Mouse (Mus musculus) spleen, adult 2 months (tissue): ENCODE results near the gene Laptm4a. TPM values are rescaled to one million over a fixed set of nuclear protein-coding genes. Genes with fewer than 3 reads are reported as not detected.

ENCODE experiments used
- DNase-seq, 2 experiments: peaks; one replicate each; pipeline versions ENCODE4 v3.0.0 to v3.0.0-alpha.2; 2012 to 2021; ENCODE audit warnings: low spot score in 2 of 2, low read depth in 1 of 2
- H3K27ac ChIP-seq: fragments of 200-500 bp; 2 replicates; pipeline ENCODE4 v1.5.1; 2012; ENCODE audit warnings: low read length, inconsistent platforms; ENCODE audit not compliant: insufficient read depth
- H3K27me3 ChIP-seq: fragments of 200-500 bp; 2 replicates; pipeline ENCODE4 v1.6.1; 2012; ENCODE audit warnings: mild to moderate bottlenecking, moderate library complexity, low read length, inconsistent platforms; ENCODE audit not compliant: control insufficient read depth, insufficient read depth
- H3K36me3 ChIP-seq: fragments of 200-500 bp; 2 replicates; pipeline ENCODE4 v1.6.1; 2012; ENCODE audit warnings: mild to moderate bottlenecking, low read length, inconsistent platforms; ENCODE audit not compliant: control insufficient read depth, insufficient read depth
- H3K4me1 ChIP-seq: fragments of 200-500 bp; 2 replicates; pipeline ENCODE4 v1.6.1; 2011; ENCODE audit warnings: inconsistent platforms; ENCODE audit not compliant: control insufficient read depth, insufficient read depth, insufficient read length
- H3K4me3 ChIP-seq: fragments of 200-500 bp; 2 replicates; pipeline ENCODE4 v1.5.1; 2011; ENCODE audit warnings: mild to moderate bottlenecking, inconsistent platforms; ENCODE audit not compliant: insufficient read depth, insufficient read length; ENCODE audit errors: extremely low read depth
- CTCF ChIP-seq: fragments of 200-500 bp; IDR thresholded peaks from 2 replicates; pipeline ENCODE4 v1.5.1; 2011; ENCODE audit warnings: mild to moderate bottlenecking, inconsistent platforms; ENCODE audit not compliant: insufficient read depth, insufficient read length, insufficient replicate concordance; ENCODE audit errors: extremely low read depth
- POLR2A ChIP-seq: fragments of 200-500 bp; IDR thresholded peaks from 2 replicates; pipeline ENCODE4 v1.6.1; 2011; ENCODE audit warnings: low read depth, low read length, inconsistent platforms
- WGBS: fragments of 180-500 bp; shearing (Covaris S2); methylation state at CpG from one replicate; pipeline ENCODE4 v1.1.7; 2018; 5-methylcytosine and 5-hydroxymethylcytosine counted together
- polyA plus RNA-seq: library from polyadenylated mRNA; depleted of rRNA; stranded (reverse); fragments of >200 nt; gene quantifications from 2 replicates; pipeline ENCODE4 v1.2.3, GENCODE M21; 2012

Gene Laptm4a
- polyA plus RNA-seq, 1 experiment, result 81.9 TPM

- Histone ChIP-seq H3K27ac (no peak overlapping the region), H3K4me1 (no peaks in the 10 kb centered on the region), H3K36me3 (no peaks in the 10 kb centered on the region), H3K4me3 (no peak overlapping the region), H3K27me3 (no peaks in the 10 kb centered on the region)
- TF ChIP-seq POLR2A (no peak), CTCF (no peak)
- WGBS, result 80% methylated on average over 8 of the region's 8 CpGs
- DNase-seq, result no peak
Observed at GRCm38 (mm10) chr12:8882376-8882775, 39.1 kb upstream of the Laptm4a start.

GRCm38 (mm10) chr12:8884426-8885145, 36.9 kb upstream of the Laptm4a start:
- 63% methylated on average over 13 of the region's 13 CpGs for WGBS
- no peak overlapping the region for H3K4me3 ChIP-seq
- no peak overlapping the region for H3K27ac ChIP-seq
- H3K4me1 ChIP-seq, result no peaks in the 10 kb centered on the region
- H3K27me3 ChIP-seq, result no peaks in the 10 kb centered on the region
- no peak for DNase-seq
- no peaks in the 10 kb centered on the region for H3K36me3 ChIP-seq
- TF ChIP-seq POLR2A (no peak), CTCF (no peak)

GRCm38 (mm10) chr12:8885146-8885543, 36.3 kb upstream of the Laptm4a start:
- WGBS, result 57% methylated on average over 4 of the region's 4 CpGs
- Histone ChIP-seq H3K4me1 (no peaks in the 10 kb centered on the region), H3K27ac (no peak overlapping the region), H3K4me3 (no peak overlapping the region), H3K36me3 (no peaks in the 10 kb centered on the region), H3K27me3 (no peaks in the 10 kb centered on the region)
- no peak for TF ChIP-seq POLR2A
- no peak for TF ChIP-seq CTCF
- DNase-seq, result no peak

GRCm38 (mm10) chr12:8885950-8886349, 35.5 kb upstream of the Laptm4a start:
- Histone ChIP-seq H3K36me3 (no peaks in the 10 kb centered on the region), H3K27ac (no peak overlapping the region), H3K27me3 (no peaks in the 10 kb centered on the region), H3K4me1 (no peaks in the 10 kb centered on the region), H3K4me3 (no peak overlapping the region)
- 81% methylated on average over 3 of the region's 3 CpGs for WGBS
- TF ChIP-seq POLR2A (no peak), CTCF (no peak)
- DNase-seq, result no peak

- WGBS, result 84% methylated on average over 7 of the region's 7 CpGs
- H3K27me3 ChIP-seq, result no peaks in the 10 kb centered on the region
- H3K36me3 ChIP-seq, result no peaks in the 10 kb centered on the region
- no peaks in the 10 kb centered on the region for H3K4me1 ChIP-seq
- H3K4me3 ChIP-seq, result no peak overlapping the region
- TF ChIP-seq POLR2A (no peak), CTCF (no peak)
- no peak overlapping the region for H3K27ac ChIP-seq
- DNase-seq, result no peak
Observed at GRCm38 (mm10) chr12:8888445-8888844, 33.0 kb upstream of the Laptm4a start.

GRCm38 (mm10) chr12:8889117-8889665, 32.3 kb upstream of the Laptm4a start:
- 16% methylated on average over 10 of the region's 10 CpGs for WGBS
- H3K27me3 ChIP-seq, result no peaks in the 10 kb centered on the region
- H3K27ac ChIP-seq, result no peak overlapping the region
- no peak overlapping the region for H3K4me3 ChIP-seq
- peak; percentile 49 to 67 for DNase-seq
- TF ChIP-seq CTCF (peak; percentile 87; the same call in 1 of the 2 replicates), POLR2A (no peak)
- H3K36me3 ChIP-seq, result no peaks in the 10 kb centered on the region
- no peaks in the 10 kb centered on the region for H3K4me1 ChIP-seq
